Mouse (Mus musculus): Measurements from ENCODE around the gene Cldn22. TPM values are rescaled to one million over a fixed set of nuclear protein-coding genes. Genes with fewer than 3 reads are reported as not detected.

Gene Cldn22
- polyA plus RNA-seq, 1 experiment from 2014 or later = not detected

GRCm38 (mm10) chr8:47843063-47843462, 18.8 kb downstream of the Cldn22 start:
- 85% methylated on average over 7 of the region's 7 CpGs for WGBS
- no peaks in the 10 kb centered on the region for H3K27me3 ChIP-seq (replicated peaks)
- H3K4me1 ChIP-seq = no peaks in the 10 kb centered on the region
- H3K4me3 ChIP-seq = no peak overlapping the region
- H3K9ac ChIP-seq = no peak overlapping the region
- no peak for ATAC-seq (ENCODE audit: low FRiP score, low read depth)
- 0 out of 2 replicates have a peak, but pooled peaks cover 5% of the 10 kb centered on the region for H3K9me3 ChIP-seq
- H3K36me3 ChIP-seq = peaks cover 26% of the 10 kb centered on the region
- H3K4me2 ChIP-seq (replicated peaks) = no peak overlapping the region
- no peak overlapping the region for H3K27ac ChIP-seq

GRCm38 (mm10) chr8:47843651-47844050, 19.4 kb downstream of the Cldn22 start:
- 92% methylated on average over 10 of the region's 10 CpGs for WGBS

GRCm38 (mm10) chr8:47845956-47846355, 21.7 kb downstream of the Cldn22 start:
- Histone ChIP-seq H3K27ac (no peak overlapping the region), H3K4me3 (no peak overlapping the region), H3K36me3 (peaks cover 28% of the 10 kb centered on the region), H3K9ac (no peak overlapping the region), H3K4me1 (no peaks in the 10 kb centered on the region), H3K4me2 (replicated peaks) (no peak overlapping the region), H3K9me3 (no peaks in the 10 kb centered on the region), H3K27me3 (replicated peaks) (no peaks in the 10 kb centered on the region)
- no peak for ATAC-seq (ENCODE audit: low FRiP score, low read depth)
- WGBS = 24% methylated on average over 13 of the region's 13 CpGs

More at GRCm38 (mm10) chr8:47843651-47844050, 19.4 kb downstream of the Cldn22 start:
- Histone ChIP-seq H3K4me2 (replicated peaks) (no peak overlapping the region), H3K4me1 (no peaks in the 10 kb centered on the region), H3K9me3 (0 out of 2 replicates have a peak, but pooled peaks cover 5% of the 10 kb centered on the region), H3K9ac (no peak overlapping the region), H3K27ac (no peak overlapping the region), H3K36me3 (peaks cover 31% of the 10 kb centered on the region), H3K27me3 (replicated peaks) (no peaks in the 10 kb centered on the region), H3K4me3 (no peak overlapping the region)
- no peak for ATAC-seq (ENCODE audit: low FRiP score, low read depth)

GRCm38 (mm10) chr8:47847161-47847560, 22.9 kb downstream of the Cldn22 start:
- H3K4me3 ChIP-seq = no peak overlapping the region
- H3K9me3 ChIP-seq = no peaks in the 10 kb centered on the region
- no peak overlapping the region for H3K4me2 ChIP-seq (replicated peaks)
- H3K27ac ChIP-seq = no peak overlapping the region
- WGBS = 95% methylated on average over 14 of the region's 14 CpGs
- H3K4me1 ChIP-seq = no peaks in the 10 kb centered on the region
- H3K27me3 ChIP-seq (replicated peaks) = no peaks in the 10 kb centered on the region
- no peak for ATAC-seq (ENCODE audit: low FRiP score, low read depth)
- H3K9ac ChIP-seq = no peak overlapping the region
- peaks cover 24% of the 10 kb centered on the region for H3K36me3 ChIP-seq

- Histone ChIP-seq H3K4me3 (no peak overlapping the region), H3K36me3 (peaks cover 18% of the 10 kb centered on the region; the same call in 1 of the 2 replicates), H3K27me3 (replicated peaks) (no peaks in the 10 kb centered on the region), H3K4me2 (replicated peaks) (no peak overlapping the region), H3K4me1 (no peaks in the 10 kb centered on the region), H3K9me3 (no peaks in the 10 kb centered on the region), H3K27ac (no peak overlapping the region), H3K9ac (no peak overlapping the region)
- no peak for ATAC-seq (ENCODE audit: low FRiP score, low read depth)
- 95% methylated on average over 6 of the region's 6 CpGs for WGBS
These were observed 23.6 kb downstream of the Cldn22 start for GRCm38 (mm10) chr8:47847931-47848330.

- no peak overlapping the region for H3K9ac ChIP-seq
- H3K36me3 ChIP-seq = peaks cover 25% of the 10 kb centered on the region
- no peak overlapping the region for H3K4me2 ChIP-seq (replicated peaks)
- no peak overlapping the region for H3K4me3 ChIP-seq
- no peaks in the 10 kb centered on the region for H3K4me1 ChIP-seq
- ATAC-seq (ENCODE audit: low FRiP score, low read depth) = no peak
- H3K27ac ChIP-seq = no peak overlapping the region
- WGBS = 84% methylated on average over 8 of the region's 8 CpGs
- no peaks in the 10 kb centered on the region for H3K9me3 ChIP-seq
- no peaks in the 10 kb centered on the region for H3K27me3 ChIP-seq (replicated peaks)
These were observed 25.6 kb downstream of the Cldn22 start for GRCm38 (mm10) chr8:47849842-47850241.

- ATAC-seq (ENCODE audit: low FRiP score, low read depth) = no peak
- Histone ChIP-seq H3K27me3 (replicated peaks) (no peaks in the 10 kb centered on the region), H3K9ac (no peak overlapping the region), H3K4me3 (no peak overlapping the region), H3K4me1 (no peaks in the 10 kb centered on the region), H3K4me2 (replicated peaks) (no peak overlapping the region), H3K36me3 (peaks cover 38% of the 10 kb centered on the region), H3K27ac (no peak overlapping the region), H3K9me3 (no peaks in the 10 kb centered on the region)
- 73% methylated on average over 12 of the region's 12 CpGs for WGBS
These were observed 27.7 kb downstream of the Cldn22 start for GRCm38 (mm10) chr8:47851824-47852502.

GRCm38 (mm10) chr8:47852737-47853136, 28.5 kb downstream of the Cldn22 start:
- Histone ChIP-seq H3K9me3 (no peaks in the 10 kb centered on the region), H3K36me3 (peaks cover 35% of the 10 kb centered on the region), H3K27ac (no peak overlapping the region), H3K9ac (no peak overlapping the region), H3K4me2 (replicated peaks) (no peak overlapping the region), H3K4me1 (no peaks in the 10 kb centered on the region), H3K4me3 (no peak overlapping the region), H3K27me3 (replicated peaks) (no peaks in the 10 kb centered on the region)
- no peak for ATAC-seq (ENCODE audit: low FRiP score, low read depth)
- 77% methylated on average over 5 of the region's 5 CpGs for WGBS

GRCm38 (mm10) chr8:47853356-47853755, 29.1 kb downstream of the Cldn22 start:
- Histone ChIP-seq H3K27me3 (replicated peaks) (no peaks in the 10 kb centered on the region), H3K4me1 (no peaks in the 10 kb centered on the region), H3K36me3 (peaks cover 29% of the 10 kb centered on the region), H3K4me2 (replicated peaks) (no peak overlapping the region), H3K9me3 (no peaks in the 10 kb centered on the region), H3K9ac (no peak overlapping the region), H3K4me3 (no peak overlapping the region), H3K27ac (no peak overlapping the region)
- ATAC-seq (ENCODE audit: low FRiP score, low read depth) = no peak
- 87% methylated on average over 5 of the region's 5 CpGs for WGBS

- H3K9ac ChIP-seq = no peak overlapping the region
- ATAC-seq (ENCODE audit: low FRiP score, low read depth) = no peak
- no peaks in the 10 kb centered on the region for H3K9me3 ChIP-seq
- WGBS = 95% methylated on average over 12 of the region's 12 CpGs
- no peak overlapping the region for H3K4me3 ChIP-seq
- H3K36me3 ChIP-seq = peaks cover 36% of the 10 kb centered on the region
- no peaks in the 10 kb centered on the region for H3K27me3 ChIP-seq (replicated peaks)
- no peaks in the 10 kb centered on the region for H3K4me1 ChIP-seq
- H3K27ac ChIP-seq = peak overlapping the region; percentile 50; the same call in 1 of the 2 replicates
- no peak overlapping the region for H3K4me2 ChIP-seq (replicated peaks)
These were observed 35.0 kb downstream of the Cldn22 start for GRCm38 (mm10) chr8:47859259-47859658.

GRCm38 (mm10) chr8:47866568-47866967, 42.3 kb downstream of the Cldn22 start:
- Histone ChIP-seq H3K27ac (no peak overlapping the region), H3K9ac (no peak overlapping the region), H3K27me3 (replicated peaks) (no peaks in the 10 kb centered on the region), H3K4me1 (peaks cover 4% of the 10 kb centered on the region; the same call in 1 of the 2 replicates), H3K9me3 (no peaks in the 10 kb centered on the region), H3K4me3 (no peak overlapping the region), H3K36me3 (peaks cover 33% of the 10 kb centered on the region), H3K4me2 (replicated peaks) (no peak overlapping the region)
- 88% methylated on average over 8 of the region's 8 CpGs for WGBS
- no peak for ATAC-seq (ENCODE audit: low FRiP score, low read depth)

GRCm38 (mm10) chr8:47867067-47867466, 42.8 kb downstream of the Cldn22 start:
- Histone ChIP-seq H3K4me2 (replicated peaks) (no peak overlapping the region), H3K36me3 (peaks cover 30% of the 10 kb centered on the region), H3K27me3 (replicated peaks) (no peaks in the 10 kb centered on the region), H3K9me3 (no peaks in the 10 kb centered on the region), H3K27ac (no peak overlapping the region), H3K4me1 (peaks cover 4% of the 10 kb centered on the region; the same call in 1 of the 2 replicates), H3K9ac (no peak overlapping the region), H3K4me3 (no peak overlapping the region)
- WGBS = 26% methylated on average over 8 of the region's 8 CpGs
- ATAC-seq (ENCODE audit: low FRiP score, low read depth) = peak; percentile 69

Data from neural tube, embryonic 12.5 days (tissue).